Mouse (Mus musculus) kidney, adult 2 months (tissue): ENCODE results near the gene Camta2.

Source experiments
- CTCF ChIP-seq: fragments of 200-500 bp; conservative IDR thresholded peaks from 2 replicates; pipeline ENCODE4 v1.5.1; 2011; ENCODE audit warnings: low read depth, mild to moderate bottlenecking, control low read depth, low read length, moderate library complexity, mixed read lengths; ENCODE audit not compliant: insufficient read depth, insufficient read length
- POLR2A ChIP-seq: fragments of 200-500 bp; IDR thresholded peaks from one replicate; pipeline ENCODE4 v1.6.1; 2011; ENCODE audit warnings: low read depth, low read length, control low read depth

- TF ChIP-seq POLR2A: no peak
- TF ChIP-seq CTCF: no peak
Measured at GRCm38 (mm10) chr11:70656964-70657363, 30.9 kb downstream of the Camta2 start, which contains the start of gene Eno3.
